Mouse (Mus musculus): ENCODE results near the gene Dpagt1. TPM values are rescaled to one million over a fixed set of nuclear protein-coding genes. Genes with fewer than 3 reads are reported as not detected.

Dpagt1 gene
- polyA plus RNA-seq, 1 experiment = 9.9 TPM

DNA sequence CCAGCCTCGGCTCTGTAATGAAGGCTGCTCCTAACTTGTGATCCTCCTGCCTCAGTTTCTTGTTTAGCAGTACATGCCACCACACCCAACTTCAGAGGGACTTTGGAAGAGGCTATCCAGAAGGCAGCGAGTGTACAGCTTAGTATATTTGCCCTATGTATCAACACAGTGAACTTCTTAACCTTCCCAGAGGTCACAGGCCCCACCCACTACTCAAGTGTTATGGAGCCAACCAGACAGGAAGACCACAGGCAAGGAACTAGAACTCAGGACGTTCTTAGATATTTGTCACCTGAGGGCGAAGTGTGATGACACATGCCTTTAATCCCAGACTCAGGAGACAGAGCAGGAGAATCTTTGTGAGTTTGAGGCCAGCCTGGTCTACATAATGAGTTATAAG is 21.8 kb downstream of the Dpagt1 start:
- no peak for TF ChIP-seq GATA1 (IDR thresholded peaks at IDR 0.05; ENCODE audit: low read length)

GRCm38 (mm10) chr9:44348546-44348945 is 22.7 kb downstream of the Dpagt1 start:
- no peak for TF ChIP-seq GATA1 (IDR thresholded peaks at IDR 0.05; ENCODE audit: low read length)

DNA sequence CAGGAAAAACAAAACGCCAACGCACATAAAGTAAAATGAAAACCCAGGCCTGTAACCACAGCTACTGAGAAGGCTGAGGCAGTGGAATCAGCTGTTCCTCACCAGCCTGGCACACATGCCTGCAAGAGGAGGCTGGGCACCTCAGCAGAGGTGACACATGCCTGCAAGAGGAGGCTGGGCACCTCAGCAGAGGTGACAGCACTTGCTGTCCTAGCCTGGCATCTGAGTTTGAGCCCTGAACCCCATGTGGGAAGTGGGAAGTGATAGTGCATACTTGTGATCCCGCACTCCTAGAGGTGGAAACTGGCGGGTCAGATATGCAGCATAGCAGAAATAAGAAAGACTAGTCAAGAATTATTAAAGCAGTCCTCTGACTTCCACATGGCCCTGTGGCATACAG is 25.6 kb downstream of the Dpagt1 start:
- no peak for TF ChIP-seq GATA1 (IDR thresholded peaks at IDR 0.05; ENCODE audit: low read length)

GRCm38 (mm10) chr9:44352337-44352736 is 26.5 kb downstream of the Dpagt1 start:
- no peak for TF ChIP-seq GATA1 (IDR thresholded peaks at IDR 0.05; ENCODE audit: low read length)

DNA sequence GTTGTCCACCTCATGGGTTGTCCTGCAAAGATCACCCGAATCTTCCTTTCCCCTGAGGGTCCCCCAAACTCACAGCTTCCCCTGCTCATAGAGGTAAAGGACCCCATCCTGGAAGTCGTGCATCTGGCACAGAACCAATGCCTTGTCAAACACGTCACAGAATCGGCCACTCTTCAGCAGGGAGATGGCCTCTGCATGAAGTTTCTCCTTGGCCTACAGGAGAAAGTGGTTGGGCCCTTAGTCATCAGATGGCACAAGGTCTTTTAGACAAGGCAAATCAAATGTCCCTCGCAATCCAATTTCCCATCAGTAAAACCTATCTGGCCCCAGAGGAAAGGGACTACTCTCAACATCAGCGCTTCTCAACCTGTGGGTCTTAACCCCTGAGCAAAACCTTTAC is 27.3 kb downstream of the Dpagt1 start:
- TF ChIP-seq GATA1 (IDR thresholded peaks at IDR 0.05; ENCODE audit: low read length) = no peak

GRCm38 (mm10) chr9:44357207-44357606 is 31.4 kb downstream of the Dpagt1 start:
- no peak for TF ChIP-seq GATA1 (IDR thresholded peaks at IDR 0.05; ENCODE audit: low read length)

DNA sequence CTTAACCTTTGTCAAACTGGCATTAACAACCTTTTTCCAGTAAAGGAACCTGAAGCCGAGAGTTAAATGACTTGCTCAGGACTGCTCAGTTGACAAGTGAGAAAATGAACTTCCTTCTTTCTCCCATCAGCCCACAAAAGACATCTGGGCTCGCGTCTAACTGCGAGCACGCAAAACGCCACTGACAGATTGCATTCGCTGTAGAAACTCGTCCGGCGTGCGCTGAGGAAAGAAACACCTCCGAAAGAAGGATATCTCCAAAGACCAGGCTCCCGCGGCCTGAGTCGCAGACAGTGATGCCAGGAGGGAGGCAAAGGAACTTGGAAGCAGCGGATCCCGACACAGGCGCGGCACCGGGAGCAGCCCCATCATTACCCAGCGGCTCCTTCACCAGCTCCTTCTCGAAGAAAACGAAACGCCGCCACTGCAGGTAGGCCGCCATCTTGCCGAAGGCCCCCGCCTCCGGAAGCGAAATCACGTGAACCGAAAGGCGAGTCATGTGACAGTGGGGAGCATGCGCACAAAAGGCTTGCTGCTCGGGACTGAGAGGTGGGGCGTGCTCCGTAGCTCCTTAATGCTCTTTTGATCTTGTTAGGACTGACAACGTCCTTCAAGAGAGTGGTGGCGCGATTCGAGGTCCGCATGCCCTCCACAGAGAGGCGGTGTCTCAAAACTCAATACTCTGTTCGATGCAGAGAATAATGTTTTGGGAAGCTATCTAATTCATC is 35.5 kb downstream of the Dpagt1 start, which contains the start of gene Vps11:
Gene Vps11 (minus strand): TSS at position 481 of the 728 bp plus-strand sequence.
- TF ChIP-seq GATA1 (IDR thresholded peaks at IDR 0.05; ENCODE audit: low read length) = no peak

DNA sequence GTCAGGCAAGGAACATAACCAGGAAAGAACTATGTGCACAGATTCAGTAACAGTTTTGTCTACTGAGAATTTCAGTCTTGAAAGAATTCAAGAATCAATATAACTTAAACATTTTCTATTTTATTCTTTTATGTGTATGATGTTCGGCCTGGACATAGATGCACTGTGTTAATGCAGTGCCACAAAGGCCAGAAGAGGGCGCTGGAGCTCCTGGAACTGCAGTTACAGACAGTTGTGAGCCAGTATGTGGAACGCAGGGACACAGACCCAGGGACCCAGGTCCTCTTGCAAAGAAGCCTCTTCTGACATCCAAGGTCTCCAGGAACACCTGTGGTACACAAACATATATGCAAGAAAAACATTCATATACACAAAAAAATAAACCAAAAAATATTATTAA is 38.7 kb downstream of the Dpagt1 start:
- TF ChIP-seq GATA1 (IDR thresholded peaks at IDR 0.05; ENCODE audit: low read length) = no peak

GRCm38 (mm10) chr9:44373386-44373785 is 47.6 kb downstream of the Dpagt1 start:
- no peak for TF ChIP-seq GATA1 (IDR thresholded peaks at IDR 0.05; ENCODE audit: low read length)

DNA sequence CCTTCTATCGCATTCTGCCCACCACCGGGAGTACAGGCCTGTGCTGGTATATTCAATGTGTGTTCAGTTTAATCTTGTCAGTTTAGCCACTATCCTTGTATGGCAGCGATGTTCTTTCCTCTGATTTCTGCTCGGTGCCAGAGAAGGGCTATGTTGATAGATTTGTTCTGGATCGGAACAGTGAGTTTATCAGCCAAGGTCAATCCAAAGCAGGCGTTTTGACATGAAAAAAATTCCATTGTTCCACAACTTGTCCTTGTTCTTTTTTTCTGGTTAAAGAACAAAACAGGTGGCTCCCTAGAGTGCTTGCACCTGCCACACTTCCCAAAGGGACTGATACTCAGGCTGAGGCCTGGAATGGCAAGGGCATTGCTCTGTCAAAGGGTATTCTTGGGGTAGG is 50.3 kb downstream of the Dpagt1 start:
- no peak for TF ChIP-seq GATA1 (IDR thresholded peaks at IDR 0.05; ENCODE audit: low read length)

GRCm38 (mm10) chr9:44378153-44378730 is 52.4 kb downstream of the Dpagt1 start:
- no peak for TF ChIP-seq GATA1 (IDR thresholded peaks at IDR 0.05; ENCODE audit: low read length)

- no peak for TF ChIP-seq GATA1 (IDR thresholded peaks at IDR 0.05; ENCODE audit: low read length)
Measured at GRCm38 (mm10) chr9:44379054-44379834, 53.4 kb downstream of the Dpagt1 start, which contains the start of gene Hyou1. Gene Hyou1, plus strand, starts transcription at chr9:44379490.

DNA sequence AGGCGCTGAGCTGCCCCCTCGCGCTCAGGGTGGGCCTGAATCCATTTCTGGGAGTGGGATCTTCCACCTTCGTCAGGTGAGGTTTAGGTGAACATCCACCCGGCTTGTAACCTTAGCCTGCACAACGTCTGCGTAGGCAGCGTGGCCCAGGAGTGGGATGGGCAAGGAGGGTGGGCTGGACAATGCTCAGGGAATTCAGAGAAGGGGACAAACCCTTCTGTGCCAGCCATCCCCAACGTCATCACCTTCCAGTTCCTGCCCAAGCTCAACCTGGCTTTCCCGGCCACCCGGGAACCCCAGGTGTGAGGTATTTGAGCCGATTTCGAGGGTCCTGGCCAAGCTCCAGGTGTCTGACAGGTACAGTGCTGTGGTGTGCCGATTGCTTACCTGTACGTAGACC is 54.0 kb downstream of the Dpagt1 start:
- TF ChIP-seq GATA1 (IDR thresholded peaks at IDR 0.05; ENCODE audit: low read length) = no peak

Other genes starting within 250 kb of the Dpagt1 start
- not detected in 2 replicates for gene Mfrp, start 224.3 kb upstream of the Dpagt1 start, polyA plus RNA-seq (2012)
- gene C1qtnf5, start 218.8 kb upstream of the Dpagt1 start, polyA plus RNA-seq (2012) = not detected in 2 replicates
- not detected in 2 replicates for gene Gm49380, start 212.5 kb upstream of the Dpagt1 start, polyA plus RNA-seq (2012)
- 36.9 and 44.7 TPM in 2 replicates for gene Rnf26, start 212.5 kb upstream of the Dpagt1 start, polyA plus RNA-seq (2012)
- gene Mcam, start 191.6 kb upstream of the Dpagt1 start, polyA plus RNA-seq (2012) = not detected in 2 replicates
- 15.4 and 18.5 TPM in 2 replicates for gene Cbl, start 92.0 kb upstream of the Dpagt1 start, polyA plus RNA-seq (2012)
- not detected in 2 replicates for gene Ccdc153, start 85.3 kb upstream of the Dpagt1 start, polyA plus RNA-seq (2012)
- not detected in 2 replicates for gene Pdzd3, start 74.5 kb upstream of the Dpagt1 start, polyA plus RNA-seq (2012)
- 0.02 TPM in 1 of 2 replicates, not detected in the other for gene Nlrx1, start 57.4 kb upstream of the Dpagt1 start, polyA plus RNA-seq (2012)
- gene Abcg4, start 37.4 kb upstream of the Dpagt1 start, polyA plus RNA-seq (2012) = 15.6 and 18.4 TPM in 2 replicates
- 3.5 and 8.9 TPM in 2 replicates for gene Hinfp, start 20.3 kb upstream of the Dpagt1 start, polyA plus RNA-seq (2012)
- gene C2cd2l, start 5.7 kb upstream of the Dpagt1 start, polyA plus RNA-seq (2012) = 42.9 and 52.2 TPM in 2 replicates
- 682 and 860 TPM in 2 replicates for gene H2afx, start 8.7 kb downstream of the Dpagt1 start, polyA plus RNA-seq (2012)
- 139 and 142 TPM in 2 replicates for gene Hmbs, start 18.2 kb downstream of the Dpagt1 start, polyA plus RNA-seq (2012)
- gene Vps11, start 35.7 kb downstream of the Dpagt1 start, polyA plus RNA-seq (2012) = 6.0 and 8.8 TPM in 2 replicates
- 28.0 and 36.3 TPM in 2 replicates for gene Hyou1, start 53.5 kb downstream of the Dpagt1 start, polyA plus RNA-seq (2012)
- 17.1 and 21.2 TPM in 2 replicates for gene Slc37a4, start 70.8 kb downstream of the Dpagt1 start, polyA plus RNA-seq (2012)
- gene Rps25, start 81.1 kb downstream of the Dpagt1 start, polyA plus RNA-seq (2012) = 151 and 177 TPM in 2 replicates
- gene Trappc4, start 81.6 kb downstream of the Dpagt1 start, polyA plus RNA-seq (2012) = 7.9 and 13.5 TPM in 2 replicates
- gene Ccdc84, start 92.5 kb downstream of the Dpagt1 start, polyA plus RNA-seq (2012) = 8.0 and 11.8 TPM in 2 replicates
- gene Foxr1, start 115.1 kb downstream of the Dpagt1 start, polyA plus RNA-seq (2012) = not detected in 2 replicates
- gene Upk2, start 129.0 kb downstream of the Dpagt1 start, polyA plus RNA-seq (2012) = not detected in 2 replicates
- gene Bcl9l, start 156.8 kb downstream of the Dpagt1 start, polyA plus RNA-seq (2012) = 0.10 and 0.19 TPM in 2 replicates
- gene Cxcr5, start 235.9 kb downstream of the Dpagt1 start, polyA plus RNA-seq (2012) = not detected in 2 replicates

Data from G1E-ER4 (cell line).